Mouse (Mus musculus) hindbrain, embryonic 11.5 days (tissue): ENCODE measurements around the gene Wdr24. TPM values are rescaled to one million over a fixed set of nuclear protein-coding genes. Genes with fewer than 3 reads are reported as not detected.

Experiments used
- polyA plus RNA-seq: library from polyadenylated mRNA; unstranded; fragments of >200 nt; fragmentation: Nextera tagmentation; extraction: Ambion mirVana; gene quantifications from 2 replicates; pipeline ENCODE4 v1.2.1, GENCODE M21; 2014

Gene Wdr24
- polyA plus RNA-seq, 1 experiment from 2014 or later, result 22.0 TPM

Other genes with a start within 250 kb of the Wdr24 start
- 23.1 and 26.9 TPM in 2 replicates for gene Lmf1, start 244.5 kb upstream of the Wdr24 start, polyA plus RNA-seq
- 1.8 and 2.5 TPM in 2 replicates for gene Gng13, start 106.5 kb upstream of the Wdr24 start, polyA plus RNA-seq
- gene Chtf18, start 96.2 kb upstream of the Wdr24 start, polyA plus RNA-seq, result 11.9 and 14.4 TPM in 2 replicates
- 17.2 and 18.0 TPM in 2 replicates for gene Rpusd1, start 96.0 kb upstream of the Wdr24 start, polyA plus RNA-seq
- gene Mslnl, start 87.6 kb upstream of the Wdr24 start, polyA plus RNA-seq, result not detected in 2 replicates
- 0.25 TPM in 1 of 2 replicates, not detected in the other for gene Msln, start 69.2 kb upstream of the Wdr24 start, polyA plus RNA-seq
- gene Narfl, start 49.9 kb upstream of the Wdr24 start, polyA plus RNA-seq, result 19.9 and 23.2 TPM in 2 replicates
- 63.6 and 70.3 TPM in 2 replicates for gene Haghl, start 38.0 kb upstream of the Wdr24 start, polyA plus RNA-seq
- gene Ccdc78, start 37.0 kb upstream of the Wdr24 start, polyA plus RNA-seq, result 0.42 TPM in 1 of 2 replicates, not detected in the other
- 64.8 and 70.9 TPM in 2 replicates for gene Fam173a, start 30.7 kb upstream of the Wdr24 start, polyA plus RNA-seq
- gene AC134908.4, start 28.0 kb upstream of the Wdr24 start, polyA plus RNA-seq, result 0.56 TPM in 1 of 2 replicates, not detected in the other
- 16.9 and 24.1 TPM in 2 replicates for gene Metrn, start 26.5 kb upstream of the Wdr24 start, polyA plus RNA-seq
- gene Fbxl16, start 14.5 kb upstream of the Wdr24 start, polyA plus RNA-seq, result 12.2 and 15.0 TPM in 2 replicates
- 46.3 and 54.0 TPM in 2 replicates for gene Jmjd8, start 5.2 kb downstream of the Wdr24 start, polyA plus RNA-seq
- gene Stub1, start 9.8 kb downstream of the Wdr24 start, polyA plus RNA-seq, result 290 and 306 TPM in 2 replicates
- gene Rhbdl1, start 13.7 kb downstream of the Wdr24 start, polyA plus RNA-seq, result 3.1 TPM in 2 replicates
- 1.3 and 1.7 TPM in 2 replicates for gene Gm20683, start 18.1 kb downstream of the Wdr24 start, polyA plus RNA-seq
- 7.9 and 9.3 TPM in 2 replicates for gene Rhot2, start 21.2 kb downstream of the Wdr24 start, polyA plus RNA-seq
- gene Wdr90, start 37.9 kb downstream of the Wdr24 start, polyA plus RNA-seq, result 13.4 and 14.3 TPM in 2 replicates
- 7.0 and 8.3 TPM in 2 replicates for gene Mcrip2, start 45.1 kb downstream of the Wdr24 start, polyA plus RNA-seq
- gene Mettl26, start 51.4 kb downstream of the Wdr24 start, polyA plus RNA-seq, result 53.2 and 56.6 TPM in 2 replicates
- gene Wfikkn1, start 57.2 kb downstream of the Wdr24 start, polyA plus RNA-seq, result 0.71 and 1.3 TPM in 2 replicates
- gene Rab40c, start 96.1 kb downstream of the Wdr24 start, polyA plus RNA-seq, result 19.1 and 19.5 TPM in 2 replicates
- gene Pigq, start 121.3 kb downstream of the Wdr24 start, polyA plus RNA-seq, result 45.4 and 47.4 TPM in 2 replicates
- 0.15 and 0.27 TPM in 2 replicates for gene Nhlrc4, start 121.3 kb downstream of the Wdr24 start, polyA plus RNA-seq
- gene A930017K11Rik, start 128.9 kb downstream of the Wdr24 start, polyA plus RNA-seq, result 0.18 and 0.19 TPM in 2 replicates
- gene Capn15, start 162.2 kb downstream of the Wdr24 start, polyA plus RNA-seq, result 19.5 and 20.3 TPM in 2 replicates
- 19.6 and 20.4 TPM in 2 replicates for gene Rab11fip3, start 245.9 kb downstream of the Wdr24 start, polyA plus RNA-seq